Mouse (Mus musculus): ENCODE data around the gene Cnn3. TPM values are rescaled to one million over a fixed set of nuclear protein-coding genes. Genes with fewer than 3 reads are reported as not detected.
A peak's percentile ranks its signal among the peaks of the same experiment; 100 is the strongest.

Cnn3 gene
- polyA plus RNA-seq, 1 experiment from 2014 or later = 567 TPM

DNA sequence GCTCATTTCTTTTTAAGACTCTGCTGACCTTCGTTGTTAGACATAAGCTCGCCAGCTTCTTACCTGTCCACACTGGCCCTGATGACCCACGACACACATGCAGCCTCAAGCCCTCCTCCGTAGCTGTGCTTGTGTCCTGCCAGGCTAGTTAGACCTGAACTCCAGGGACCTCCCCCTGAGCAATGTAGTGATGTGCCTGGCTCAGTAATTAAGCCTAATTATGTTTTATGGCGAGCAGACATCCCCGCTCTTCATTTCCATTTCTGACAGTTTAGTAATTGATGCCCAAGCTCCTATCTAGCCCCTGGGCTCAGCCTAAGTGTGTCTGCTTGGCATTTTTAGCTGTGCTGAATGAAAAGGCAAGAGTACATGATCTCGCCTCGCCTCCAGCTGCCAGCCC is 22.3 kb downstream of the Cnn3 start:
- no peak overlapping the region for H3K27ac ChIP-seq (ENCODE audit: low read depth)
- no peak for DNase-seq (ENCODE audit: low spot score)
- peaks cover 16% of the 10 kb centered on the region for H3K4me1 ChIP-seq (replicated peaks; ENCODE audit: control insufficient read depth, insufficient read depth, low read length)
- no peak; the same call in 1 of the 2 replicates for ATAC-seq (replicated peaks; ENCODE audit: low FRiP score, low TSS enrichment, low read depth)
- H3K4me3 ChIP-seq (ENCODE audit: low read depth, low read length) = no peak overlapping the region
- H3K27me3 ChIP-seq (replicated peaks; ENCODE audit: control insufficient read depth, insufficient read depth, low read length) = no peaks in the 10 kb centered on the region
- no peak overlapping the region for H3K4me2 ChIP-seq (ENCODE audit: low read length)
- peaks cover 42% of the 10 kb centered on the region for H3K36me3 ChIP-seq (ENCODE audit: control insufficient read depth, insufficient read depth, low read length)
- no peak overlapping the region for H3K9ac ChIP-seq (ENCODE audit: low read length)
- peaks cover 3% of the 10 kb centered on the region; the same call in 1 of the 2 replicates for H3K9me3 ChIP-seq (ENCODE audit: control insufficient read depth, low read length)
- 74% methylated on average over 8 of the region's 8 CpGs for WGBS

DNA sequence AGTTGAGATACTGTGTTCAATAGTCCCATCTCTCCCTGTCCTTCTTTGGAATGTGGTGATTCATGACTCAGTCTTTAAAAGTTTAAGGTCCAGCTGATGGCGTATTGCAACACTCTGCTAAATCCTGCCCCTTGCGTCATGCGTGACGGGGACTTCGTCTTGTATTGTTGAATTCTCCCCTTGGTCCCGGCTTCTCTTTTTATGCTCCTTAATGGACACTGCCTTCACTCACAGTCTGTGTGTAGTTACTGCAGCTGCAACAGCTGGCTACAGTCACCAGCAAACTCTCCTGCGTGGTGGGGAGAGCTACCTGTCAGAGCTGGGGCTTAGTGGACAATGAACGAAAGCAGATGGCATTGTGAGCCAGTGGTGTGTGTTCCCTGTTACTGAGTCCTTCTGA is 23.2 kb downstream of the Cnn3 start:
- H3K4me3 ChIP-seq (ENCODE audit: low read depth, low read length) = no peak overlapping the region
- no peaks in the 10 kb centered on the region for H3K27me3 ChIP-seq (replicated peaks; ENCODE audit: control insufficient read depth, insufficient read depth, low read length)
- peaks cover 16% of the 10 kb centered on the region for H3K4me1 ChIP-seq (replicated peaks; ENCODE audit: control insufficient read depth, insufficient read depth, low read length)
- WGBS = 58% methylated on average over 8 of the region's 8 CpGs
- H3K27ac ChIP-seq (ENCODE audit: low read depth) = 0 out of 2 replicates have a peak overlapping the region, but pooled peaks have one; percentile 7
- ATAC-seq (replicated peaks; ENCODE audit: low FRiP score, low TSS enrichment, low read depth) (peak; percentile 26), DNase-seq (ENCODE audit: low spot score) (no peak)
- no peak overlapping the region for H3K4me2 ChIP-seq (ENCODE audit: low read length)
- H3K9me3 ChIP-seq (ENCODE audit: control insufficient read depth, low read length) = peaks cover 3% of the 10 kb centered on the region; the same call in 1 of the 2 replicates
- H3K9ac ChIP-seq (ENCODE audit: low read length) = no peak overlapping the region
- H3K36me3 ChIP-seq (ENCODE audit: control insufficient read depth, insufficient read depth, low read length) = peaks cover 47% of the 10 kb centered on the region

DNA sequence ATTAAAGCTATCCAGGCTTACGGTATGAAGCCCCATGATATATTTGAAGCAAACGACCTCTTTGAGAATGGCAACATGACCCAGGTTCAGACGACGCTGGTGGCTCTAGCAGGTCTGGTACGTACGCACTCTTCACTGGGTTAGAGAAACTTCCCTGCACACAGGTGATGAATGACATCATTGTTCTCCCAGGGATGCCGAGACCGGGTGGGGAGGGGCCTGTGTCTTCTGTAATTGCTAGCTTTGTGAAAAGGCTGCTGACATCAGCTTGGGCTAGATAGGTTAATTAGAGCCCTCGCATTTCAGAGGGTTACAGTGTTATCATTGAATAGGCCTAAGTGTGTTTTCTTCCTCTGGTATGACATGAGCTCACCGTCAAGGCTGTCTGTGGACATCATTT is 25.1 kb downstream of the Cnn3 start:
- Histone ChIP-seq H3K27me3 (replicated peaks; ENCODE audit: control insufficient read depth, insufficient read depth, low read length) (no peaks in the 10 kb centered on the region), H3K36me3 (ENCODE audit: control insufficient read depth, insufficient read depth, low read length) (peaks cover 64% of the 10 kb centered on the region), H3K4me2 (ENCODE audit: low read length) (no peak overlapping the region), H3K9ac (ENCODE audit: low read length) (no peak overlapping the region), H3K27ac (ENCODE audit: low read depth) (no peak overlapping the region), H3K9me3 (ENCODE audit: control insufficient read depth, low read length) (no peaks in the 10 kb centered on the region), H3K4me3 (ENCODE audit: low read depth, low read length) (no peak overlapping the region), H3K4me1 (replicated peaks; ENCODE audit: control insufficient read depth, insufficient read depth, low read length) (peaks cover 16% of the 10 kb centered on the region)
- no peak for DNase-seq (ENCODE audit: low spot score)
- no peak for ATAC-seq (replicated peaks; ENCODE audit: low FRiP score, low TSS enrichment, low read depth)
- WGBS = 75% methylated on average over 10 of the region's 10 CpGs

DNA sequence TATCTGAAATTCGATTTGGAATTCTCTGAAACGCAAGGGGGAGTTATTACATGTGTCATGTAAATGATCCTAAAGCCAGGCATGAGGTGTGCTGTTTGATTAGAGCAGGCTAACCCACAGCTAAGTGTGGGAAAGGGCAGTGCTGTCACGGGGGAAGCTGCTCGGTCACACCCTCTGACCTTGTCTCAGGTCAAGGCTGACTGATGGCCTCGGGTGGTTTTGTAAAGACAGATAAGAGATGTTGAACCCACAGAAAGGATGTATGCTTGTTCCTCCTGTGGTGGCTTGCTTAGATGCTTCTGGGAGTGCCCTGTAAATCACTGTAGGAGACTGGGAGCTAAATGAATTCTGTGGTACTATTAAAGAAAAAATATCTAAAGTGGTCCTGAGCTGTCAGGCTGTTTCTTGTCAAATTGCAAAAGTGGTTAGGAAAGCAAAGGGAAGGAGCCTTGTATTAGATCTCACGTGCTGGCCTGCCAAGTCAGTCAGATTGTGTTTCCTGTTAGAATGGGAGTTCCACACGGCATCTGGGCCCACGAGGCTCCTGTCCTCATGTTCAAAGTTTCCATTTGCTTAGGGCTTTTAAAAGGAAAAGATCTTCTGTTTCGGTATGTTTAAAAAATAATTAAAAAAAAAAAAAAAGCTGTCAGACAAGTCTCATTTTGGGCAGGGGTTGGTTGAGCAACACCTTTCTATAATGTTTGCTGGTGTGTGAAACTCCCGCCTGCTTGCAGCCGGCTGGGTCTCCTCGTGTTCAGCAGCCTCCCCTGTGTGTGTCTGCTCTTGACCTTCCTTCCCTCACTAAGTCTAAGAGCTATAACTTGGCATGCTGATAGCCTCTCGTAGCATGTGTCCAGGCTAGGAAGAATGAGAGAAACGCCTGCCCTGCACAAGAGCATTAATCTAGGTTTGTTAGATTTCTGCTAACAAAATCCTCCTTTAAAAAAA is 32.5 kb downstream of the Cnn3 start:
- Histone ChIP-seq H3K27ac (ENCODE audit: low read depth) (no peak overlapping the region), H3K4me3 (ENCODE audit: low read depth, low read length) (no peak overlapping the region), H3K4me1 (replicated peaks; ENCODE audit: control insufficient read depth, insufficient read depth, low read length) (no peaks in the 10 kb centered on the region), H3K9me3 (ENCODE audit: control insufficient read depth, low read length) (no peaks in the 10 kb centered on the region), H3K4me2 (ENCODE audit: low read length) (no peak overlapping the region), H3K36me3 (ENCODE audit: control insufficient read depth, insufficient read depth, low read length) (peaks cover 73% of the 10 kb centered on the region), H3K27me3 (replicated peaks; ENCODE audit: control insufficient read depth, insufficient read depth, low read length) (no peaks in the 10 kb centered on the region), H3K9ac (ENCODE audit: low read length) (no peak overlapping the region)
- ATAC-seq (replicated peaks; ENCODE audit: low FRiP score, low TSS enrichment, low read depth) (no peak), DNase-seq (ENCODE audit: low spot score) (no peak)
- WGBS = 56% methylated on average over 14 of the region's 14 CpGs

DNA sequence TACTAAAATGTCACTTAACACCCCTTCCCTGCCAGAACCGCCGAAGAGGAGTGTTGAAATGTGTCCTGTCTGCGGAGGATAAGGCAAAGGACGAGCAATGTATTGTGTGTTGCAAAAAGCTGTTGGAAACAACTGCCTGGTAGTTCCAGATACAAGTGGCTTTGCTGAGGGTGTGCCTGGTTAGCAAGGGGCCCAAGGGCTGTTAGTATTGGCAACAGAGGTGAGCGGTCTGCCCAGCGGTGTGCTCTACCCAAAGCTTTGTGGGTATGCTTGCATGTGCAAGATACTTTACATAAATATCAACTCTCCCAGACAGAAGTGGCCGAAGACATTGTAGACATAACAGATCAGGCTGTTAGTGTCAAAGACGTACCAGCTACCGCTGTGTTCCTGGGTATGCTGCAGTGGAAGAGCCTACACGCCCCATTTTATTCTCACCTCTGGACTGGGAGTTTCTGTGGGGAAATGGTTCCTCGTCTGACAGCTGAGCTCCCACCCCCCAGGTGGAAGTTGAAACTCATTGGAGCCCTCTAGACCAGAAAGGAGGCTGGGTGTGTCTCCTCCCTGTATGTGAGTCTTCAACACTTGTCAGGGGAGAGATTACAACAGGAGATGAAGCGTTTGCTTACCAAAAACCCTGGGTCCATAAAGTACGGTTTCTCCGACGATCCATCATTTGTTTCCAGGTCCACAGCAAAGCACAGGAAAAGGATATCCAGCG is 34.3 kb downstream of the Cnn3 start:
- no peak overlapping the region for H3K4me2 ChIP-seq (ENCODE audit: low read length)
- H3K9me3 ChIP-seq (ENCODE audit: control insufficient read depth, low read length) = no peaks in the 10 kb centered on the region
- no peak for DNase-seq (ENCODE audit: low spot score)
- no peak overlapping the region for H3K27ac ChIP-seq (ENCODE audit: low read depth)
- no peak overlapping the region for H3K9ac ChIP-seq (ENCODE audit: low read length)
- no peak; the same call in 1 of the 2 replicates for ATAC-seq (replicated peaks; ENCODE audit: low FRiP score, low TSS enrichment, low read depth)
- H3K36me3 ChIP-seq (ENCODE audit: control insufficient read depth, insufficient read depth, low read length) = peaks cover 55% of the 10 kb centered on the region
- no peak overlapping the region for H3K4me3 ChIP-seq (ENCODE audit: low read depth, low read length)
- no peaks in the 10 kb centered on the region for H3K4me1 ChIP-seq (replicated peaks; ENCODE audit: control insufficient read depth, insufficient read depth, low read length)
- H3K27me3 ChIP-seq (replicated peaks; ENCODE audit: control insufficient read depth, insufficient read depth, low read length) = no peaks in the 10 kb centered on the region
- 74% methylated on average over 16 of the region's 16 CpGs for WGBS

DNA sequence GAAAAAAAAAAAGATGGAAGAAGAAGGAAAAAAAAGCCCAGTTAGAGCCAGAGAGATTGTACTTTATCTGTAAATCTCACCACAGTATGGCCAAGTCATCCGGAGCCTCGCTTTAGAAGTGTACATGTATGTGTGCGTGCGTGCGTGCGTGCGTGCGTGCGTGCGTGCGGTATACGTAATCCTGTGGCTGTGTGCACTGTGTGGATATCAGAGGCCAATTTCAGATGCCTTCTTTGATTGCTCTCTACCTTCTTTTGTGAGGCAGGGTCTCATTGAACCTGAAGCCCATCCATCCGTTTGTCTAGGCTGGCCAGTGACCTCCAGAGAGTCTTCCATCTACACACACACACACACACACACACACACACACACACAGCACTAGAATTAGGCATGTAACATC is 35.2 kb downstream of the Cnn3 start:
- DNase-seq (ENCODE audit: low spot score) = no peak
- Histone ChIP-seq H3K4me2 (ENCODE audit: low read length) (no peak overlapping the region), H3K4me3 (ENCODE audit: low read depth, low read length) (no peak overlapping the region), H3K9ac (ENCODE audit: low read length) (no peak overlapping the region), H3K36me3 (ENCODE audit: control insufficient read depth, insufficient read depth, low read length) (peaks cover 47% of the 10 kb centered on the region), H3K27me3 (replicated peaks; ENCODE audit: control insufficient read depth, insufficient read depth, low read length) (no peaks in the 10 kb centered on the region), H3K9me3 (ENCODE audit: control insufficient read depth, low read length) (no peaks in the 10 kb centered on the region), H3K4me1 (replicated peaks; ENCODE audit: control insufficient read depth, insufficient read depth, low read length) (no peaks in the 10 kb centered on the region), H3K27ac (ENCODE audit: low read depth) (no peak overlapping the region)
- WGBS = 94% methylated on average over 13 of the region's 13 CpGs
- ATAC-seq (replicated peaks; ENCODE audit: low FRiP score, low TSS enrichment, low read depth) = no peak

DNA sequence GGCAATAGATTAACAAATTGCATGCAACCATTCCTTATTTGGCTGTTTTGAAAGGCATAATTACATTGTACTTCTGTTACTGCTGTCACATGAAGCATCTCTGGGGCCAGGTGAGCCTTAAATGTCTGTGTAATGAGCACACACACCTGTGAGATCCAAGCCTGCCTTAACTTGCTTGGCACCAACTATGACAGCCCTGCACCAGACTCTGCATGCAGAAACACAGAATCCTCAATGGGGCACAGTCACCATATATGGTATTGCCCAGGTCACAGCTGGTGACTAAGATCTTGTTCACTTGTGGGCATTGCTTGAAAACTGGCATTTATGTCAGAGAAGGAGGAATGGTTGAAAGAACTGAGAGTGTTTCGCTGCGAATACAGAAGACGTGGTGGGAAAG is 36.5 kb downstream of the Cnn3 start:
- ATAC-seq (replicated peaks; ENCODE audit: low FRiP score, low TSS enrichment, low read depth) = no peak
- WGBS = 90% methylated on average over 3 of the region's 3 CpGs
- no peaks in the 10 kb centered on the region for H3K4me1 ChIP-seq (replicated peaks; ENCODE audit: control insufficient read depth, insufficient read depth, low read length)
- H3K9ac ChIP-seq (ENCODE audit: low read length) = no peak overlapping the region
- no peak overlapping the region for H3K4me3 ChIP-seq (ENCODE audit: low read depth, low read length)
- DNase-seq (ENCODE audit: low spot score) = no peak
- no peak overlapping the region for H3K4me2 ChIP-seq (ENCODE audit: low read length)
- H3K9me3 ChIP-seq (ENCODE audit: control insufficient read depth, low read length) = no peaks in the 10 kb centered on the region
- H3K27me3 ChIP-seq (replicated peaks; ENCODE audit: control insufficient read depth, insufficient read depth, low read length) = no peaks in the 10 kb centered on the region
- peaks cover 34% of the 10 kb centered on the region for H3K36me3 ChIP-seq (ENCODE audit: control insufficient read depth, insufficient read depth, low read length)
- no peak overlapping the region for H3K27ac ChIP-seq (ENCODE audit: low read depth)

DNA sequence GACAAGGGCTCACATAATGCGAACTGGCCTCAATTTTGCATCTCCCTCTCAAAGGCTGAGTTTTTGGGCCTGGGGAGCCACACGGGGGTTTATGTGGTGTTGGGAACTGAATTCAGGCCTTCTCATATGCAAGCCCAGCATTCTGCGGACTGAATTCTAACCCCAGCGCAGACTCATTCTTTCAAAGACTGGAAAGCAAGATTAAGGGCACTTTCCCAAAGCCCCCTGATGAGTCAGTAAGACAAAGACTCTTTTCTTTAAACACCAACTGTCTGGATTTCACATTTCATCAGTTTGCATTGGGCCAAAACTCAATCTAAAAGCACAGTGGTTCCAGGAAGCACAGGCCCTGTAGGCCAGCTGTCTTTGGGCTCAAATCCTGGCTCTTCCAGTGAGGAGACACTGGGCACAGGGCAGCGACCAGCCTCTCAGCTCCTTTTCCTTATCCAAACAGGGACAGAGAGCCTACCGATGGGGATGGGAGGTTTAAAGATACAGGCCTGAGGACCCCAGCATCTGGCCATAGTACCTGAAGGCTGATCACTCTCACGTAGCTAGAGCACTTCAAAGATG is 38.5 kb downstream of the Cnn3 start:
- Histone ChIP-seq H3K4me1 (replicated peaks; ENCODE audit: control insufficient read depth, insufficient read depth, low read length) (peaks cover 13% of the 10 kb centered on the region), H3K9me3 (ENCODE audit: control insufficient read depth, low read length) (no peaks in the 10 kb centered on the region), H3K27ac (ENCODE audit: low read depth) (0 out of 2 replicates have a peak overlapping the region, but pooled peaks have one; percentile 7), H3K36me3 (ENCODE audit: control insufficient read depth, insufficient read depth, low read length) (peaks cover 13% of the 10 kb centered on the region), H3K9ac (ENCODE audit: low read length) (no peak overlapping the region), H3K4me3 (ENCODE audit: low read depth, low read length) (no peak overlapping the region), H3K27me3 (replicated peaks; ENCODE audit: control insufficient read depth, insufficient read depth, low read length) (no peaks in the 10 kb centered on the region), H3K4me2 (ENCODE audit: low read length) (no peak overlapping the region)
- WGBS = 72% methylated on average over 7 of the region's 7 CpGs
- no peak for ATAC-seq (replicated peaks; ENCODE audit: low FRiP score, low TSS enrichment, low read depth)
- no peak for DNase-seq (ENCODE audit: low spot score)

Measured in intestine, embryonic 14.5 days (tissue).